Mouse (Mus musculus): ENCODE results near the gene Dusp12. TPM values are rescaled to one million over a fixed set of nuclear protein-coding genes. Genes with fewer than 3 reads are reported as not detected.

Gene Dusp12
- polyA plus RNA-seq, 1 experiment from 2014 or later, result 30.0 TPM

DNA sequence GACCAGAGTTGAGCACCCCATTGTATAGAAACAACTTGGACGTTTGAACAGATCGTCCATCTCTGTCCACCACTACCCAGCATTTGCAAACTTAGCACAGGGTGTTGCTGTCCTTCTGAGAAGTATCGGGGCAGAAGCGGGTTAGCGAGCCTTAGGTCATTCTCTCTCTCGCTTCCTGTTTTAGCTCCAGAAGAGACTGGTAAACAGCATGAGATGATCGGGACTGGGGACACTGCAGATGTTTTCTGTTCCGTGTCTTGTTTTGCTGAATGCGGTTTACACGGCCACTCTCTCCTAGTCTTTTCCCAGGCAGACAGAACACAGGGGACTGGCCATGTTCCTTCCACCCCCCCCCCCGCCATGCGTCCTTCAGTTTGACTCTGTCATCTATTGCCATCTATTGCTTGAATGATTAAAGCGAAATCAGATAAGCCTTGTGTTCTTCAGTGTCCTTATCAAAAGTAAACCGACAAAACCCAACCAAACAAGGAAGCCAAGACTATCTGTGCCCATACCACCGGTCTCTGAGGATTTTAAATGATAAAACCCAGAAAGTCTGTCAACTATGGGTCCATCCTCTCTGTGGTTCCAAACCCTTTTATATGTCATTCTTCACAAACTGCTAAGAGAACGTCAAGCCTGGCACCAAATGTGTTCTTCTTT, 13.2 kb upstream of the Dusp12 start:
- no peak for DNase-seq (ENCODE audit: low spot score)

DNA sequence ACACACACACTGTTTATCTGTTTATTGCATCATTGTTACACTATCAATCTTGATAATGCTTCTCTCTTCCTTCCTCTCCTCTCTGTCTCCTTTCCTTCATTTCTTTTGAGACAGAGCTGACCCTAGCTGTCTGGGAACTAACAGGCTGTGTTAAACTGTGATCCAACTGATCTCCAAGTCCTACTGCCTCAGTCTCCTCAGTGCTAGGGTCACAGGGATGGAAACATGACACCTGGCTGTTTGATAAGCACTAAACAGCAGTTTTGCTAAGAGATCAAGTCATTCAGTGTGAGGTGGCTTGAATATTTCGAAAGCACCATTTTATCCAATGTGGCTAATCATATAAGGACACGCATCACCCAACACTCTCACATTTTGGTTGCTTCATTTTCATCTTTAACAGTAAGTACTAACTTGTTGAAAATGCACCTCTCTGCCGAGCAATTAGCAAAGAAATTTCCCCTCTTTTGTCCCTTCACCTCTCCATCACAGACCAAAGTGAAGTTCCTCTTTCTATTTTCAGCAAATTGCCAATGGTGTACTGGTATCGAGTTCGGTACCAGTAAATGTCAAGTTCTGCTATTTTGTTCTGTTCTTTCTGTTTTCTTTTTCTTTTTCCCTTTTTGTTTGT, 11.4 kb upstream of the Dusp12 start:
- no peak for DNase-seq (ENCODE audit: low spot score)

DNA sequence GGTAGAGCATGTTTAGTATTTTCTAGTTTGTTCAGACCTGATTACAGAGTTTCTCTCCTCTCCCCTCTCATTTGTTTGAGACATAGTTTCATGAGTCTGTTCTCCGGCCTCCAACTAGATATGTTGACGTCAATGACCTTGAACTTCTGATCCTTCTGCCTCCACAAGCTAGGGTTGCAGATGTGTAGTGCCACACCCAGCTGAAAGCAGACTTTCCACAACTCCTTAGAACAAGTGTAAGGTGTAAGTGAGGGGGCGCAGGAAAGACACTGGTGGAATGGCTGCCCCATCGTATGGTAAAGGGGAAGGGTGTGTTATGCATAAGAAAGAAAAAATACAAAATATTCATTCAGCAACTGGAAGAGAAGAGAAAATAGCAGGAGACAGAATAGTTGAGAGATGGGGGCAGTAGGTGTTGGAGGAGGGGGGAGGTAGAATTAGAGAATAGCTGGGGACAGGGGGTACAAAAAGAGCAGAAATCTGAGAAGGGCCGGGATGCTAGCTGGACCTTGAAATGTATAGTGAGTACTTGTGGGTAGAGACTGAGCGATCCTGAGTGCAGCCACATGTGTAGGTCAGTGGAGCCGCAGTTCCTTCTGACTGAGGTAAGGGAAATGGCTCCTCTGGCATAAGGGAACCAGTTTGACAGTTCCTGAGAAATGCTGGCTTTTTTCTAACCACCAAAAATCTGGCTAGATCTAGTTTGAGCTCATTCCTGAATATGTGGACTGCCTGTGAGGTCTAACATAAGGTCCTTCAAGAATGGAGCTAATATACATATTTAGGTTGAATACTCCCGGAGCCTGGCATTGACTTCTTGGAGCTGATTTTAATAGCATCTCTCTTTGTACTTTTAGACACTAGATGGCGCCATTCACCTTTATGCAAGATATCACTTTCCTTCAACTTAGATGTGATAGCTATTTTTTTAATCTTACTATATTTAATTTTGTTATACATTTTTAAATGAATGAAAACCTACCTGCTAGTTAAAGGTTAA, 9.6 kb upstream of the Dusp12 start:
- peak; percentile 67 for DNase-seq (ENCODE audit: low spot score)

DNA sequence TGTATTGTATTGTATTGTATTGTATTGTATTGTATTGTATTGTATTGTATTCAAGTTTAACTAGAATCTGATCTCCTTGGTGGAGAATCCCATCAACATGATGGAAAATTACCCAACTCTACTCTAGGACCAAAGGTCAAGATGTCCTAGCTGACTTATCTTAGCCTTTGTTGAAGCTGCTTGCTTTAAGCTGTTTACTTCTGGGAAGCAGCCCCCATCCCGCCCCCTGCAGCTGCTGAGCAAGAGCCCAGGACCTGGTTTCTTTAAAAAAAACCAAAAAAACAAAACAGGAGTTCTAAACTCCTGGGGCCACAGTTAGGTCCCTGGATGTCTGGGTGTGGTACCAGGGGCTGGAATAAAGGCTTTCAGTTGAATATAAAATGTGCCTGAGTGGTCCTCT, 6.9 kb upstream of the Dusp12 start:
- no peak for DNase-seq (ENCODE audit: low spot score)

DNA sequence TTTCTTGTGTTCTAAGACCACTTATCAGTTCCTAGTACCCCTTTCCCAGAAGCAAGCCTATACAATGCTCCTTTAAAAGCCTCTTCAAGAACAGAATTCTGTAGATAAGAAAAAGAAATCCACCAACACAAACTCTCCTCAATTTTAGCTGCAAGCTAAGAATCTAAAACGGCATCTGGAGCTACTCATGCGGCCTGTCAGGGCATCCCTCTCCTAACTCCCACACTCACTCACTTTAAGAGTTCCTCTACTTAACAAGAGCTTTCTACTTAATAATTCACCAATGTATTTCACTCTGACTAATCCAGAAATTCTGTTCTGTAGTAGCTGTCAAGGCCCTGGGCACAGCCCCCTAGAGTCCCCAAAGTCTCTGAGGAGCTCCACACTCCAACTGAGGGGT, 6.3 kb upstream of the Dusp12 start:
- no peak for DNase-seq (ENCODE audit: low spot score)

DNA sequence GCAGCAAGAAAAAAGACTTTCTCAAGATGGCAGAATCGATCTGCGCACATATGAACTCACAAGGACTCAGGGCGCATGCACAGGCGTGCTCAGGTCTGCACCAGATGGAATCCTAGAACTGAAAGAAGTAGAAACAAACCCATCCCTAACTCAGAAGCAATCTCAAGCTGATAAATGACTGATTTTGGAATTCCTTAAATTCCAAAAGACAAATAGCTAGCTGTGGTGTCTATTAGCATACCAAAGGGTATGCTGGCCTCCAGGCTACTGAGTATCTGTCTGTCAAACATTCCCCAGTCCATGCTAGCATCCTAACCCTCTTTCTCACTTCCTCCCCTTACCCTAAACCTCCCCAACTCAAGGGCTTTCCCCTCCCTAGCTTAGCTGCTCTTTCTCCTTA, 4.0 kb upstream of the Dusp12 start:
- no peak for DNase-seq (ENCODE audit: low spot score)

DNA sequence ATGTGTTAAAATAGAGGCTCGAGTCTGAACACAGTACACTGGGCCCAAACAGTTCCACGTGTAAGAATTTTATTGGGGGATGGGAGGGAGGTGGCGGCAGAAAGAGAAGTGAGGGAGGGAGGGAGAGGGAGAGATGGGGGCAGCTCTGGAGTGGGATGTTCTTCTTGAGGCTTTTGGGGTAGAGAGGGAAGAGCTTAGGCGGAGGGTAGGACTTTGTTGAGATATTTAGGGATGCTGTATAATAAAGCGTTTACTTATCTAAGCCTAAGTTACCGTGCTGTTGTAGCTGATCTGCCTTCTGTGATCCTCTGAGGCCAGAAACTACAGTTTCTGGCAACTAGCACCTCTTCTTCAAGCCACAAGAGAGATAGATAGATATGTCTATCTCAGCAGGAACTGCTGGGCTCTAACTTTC, 711 bp upstream of the Dusp12 start:
- no peak for DNase-seq (ENCODE audit: low spot score)

DNA sequence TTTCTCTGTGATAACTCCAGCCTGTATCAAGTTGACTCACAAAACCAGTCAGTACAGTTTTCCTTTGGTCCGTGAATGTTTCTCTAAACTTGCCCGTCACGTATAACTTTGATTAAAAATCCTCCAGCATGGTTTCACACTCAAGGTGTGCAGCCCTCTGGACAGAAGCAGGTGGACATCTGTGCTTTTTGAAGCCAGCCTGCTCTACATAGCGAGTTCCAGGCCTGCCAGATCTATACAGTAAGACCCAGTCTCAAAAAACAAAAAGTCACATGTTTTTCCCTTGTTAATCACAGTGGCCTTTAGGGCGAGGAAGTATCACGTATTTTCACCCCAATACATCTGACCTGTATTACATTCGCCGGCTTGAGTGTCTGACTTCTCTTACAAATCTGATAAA, 950 bp downstream of the Dusp12 start:
- DNase-seq (ENCODE audit: low spot score), result no peak

DNA sequence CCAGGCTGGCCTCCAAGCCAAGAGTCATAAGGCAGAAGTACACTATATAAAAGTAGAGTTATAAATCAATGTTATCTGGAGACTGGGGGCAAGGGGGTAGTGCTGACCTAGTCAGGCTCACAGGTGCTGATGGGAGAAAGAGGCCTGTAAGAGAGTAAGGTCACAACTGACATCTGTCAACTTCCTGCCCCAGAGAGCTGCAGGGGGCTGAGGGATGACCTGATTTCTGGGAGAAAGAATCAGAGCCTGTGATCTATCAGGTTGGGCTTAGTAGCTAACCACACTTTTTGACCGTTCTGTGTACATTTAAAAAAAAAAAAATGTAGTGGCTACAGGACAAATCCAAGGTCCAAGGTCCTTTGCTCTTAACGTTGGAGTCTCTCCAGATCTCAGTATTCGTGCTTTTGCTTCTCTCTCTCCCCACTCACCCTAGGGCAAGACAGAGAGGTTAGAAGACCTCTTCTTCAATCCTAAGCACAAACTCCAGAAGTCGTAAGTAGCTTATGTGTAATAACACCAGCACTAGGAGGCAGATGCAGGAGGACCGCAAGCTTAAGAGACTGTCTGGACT, 2.3 kb downstream of the Dusp12 start:
- DNase-seq (ENCODE audit: low spot score), result no peak

DNA sequence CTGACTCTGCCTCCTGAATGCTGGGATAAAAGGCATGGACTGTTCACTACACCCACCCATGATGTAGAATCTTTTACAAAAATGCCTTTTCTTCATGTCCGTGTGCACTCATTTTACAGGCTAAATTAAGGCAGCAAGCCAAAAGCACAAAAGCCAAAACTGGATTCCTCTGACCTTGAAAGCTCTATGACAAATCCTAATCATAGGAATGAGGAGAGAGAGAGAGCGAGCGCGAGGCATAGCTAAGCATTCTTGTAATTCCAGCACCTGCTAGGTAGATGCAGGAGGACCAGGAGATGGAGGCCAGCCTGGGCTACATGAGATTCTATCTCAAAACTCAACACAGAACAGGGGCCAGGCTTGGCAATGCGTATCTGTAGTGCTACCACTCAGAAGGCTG, 8.4 kb downstream of the Dusp12 start:
- no peak for DNase-seq (ENCODE audit: low spot score)

DNA sequence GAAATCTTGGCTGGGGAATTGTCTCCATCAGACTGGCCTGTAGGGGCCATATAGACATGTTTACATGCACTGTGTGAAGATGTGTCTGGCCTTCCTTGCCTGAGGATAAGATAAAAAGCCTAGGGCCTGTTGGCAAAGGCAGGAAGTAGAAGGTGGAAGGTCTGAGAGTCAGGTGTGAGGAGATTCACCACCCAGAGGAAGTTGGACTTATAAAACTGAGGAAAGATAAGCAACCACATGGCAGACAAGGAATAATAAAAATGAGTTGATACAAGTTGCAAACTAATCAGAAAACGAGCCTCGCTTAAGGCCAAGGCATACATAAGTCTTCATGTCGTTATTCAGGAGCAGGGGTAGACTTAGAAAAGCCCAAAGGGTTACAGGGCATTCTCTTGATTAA, 9.7 kb downstream of the Dusp12 start:
- DNase-seq (ENCODE audit: low spot score), result no peak

DNA sequence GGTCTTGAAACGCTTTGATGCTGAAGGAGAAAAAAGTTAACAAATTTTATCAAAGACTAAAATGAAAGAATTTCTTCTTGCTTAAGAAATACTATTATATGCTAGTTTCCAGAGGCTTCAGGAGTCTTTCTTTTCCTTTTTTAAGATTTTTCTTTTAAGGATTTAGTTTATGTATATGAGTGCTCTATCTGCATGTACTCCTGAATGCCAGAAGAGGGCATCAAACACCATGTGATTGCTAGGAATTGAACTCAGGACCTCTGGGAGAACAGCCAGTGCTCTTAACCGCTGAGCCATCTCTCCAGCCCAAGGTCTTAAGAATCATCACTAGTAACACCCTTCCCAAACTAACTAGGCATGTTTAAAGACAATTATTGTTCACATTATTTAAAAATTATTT, 13.4 kb downstream of the Dusp12 start:
- no peak for DNase-seq (ENCODE audit: low spot score)

DNA sequence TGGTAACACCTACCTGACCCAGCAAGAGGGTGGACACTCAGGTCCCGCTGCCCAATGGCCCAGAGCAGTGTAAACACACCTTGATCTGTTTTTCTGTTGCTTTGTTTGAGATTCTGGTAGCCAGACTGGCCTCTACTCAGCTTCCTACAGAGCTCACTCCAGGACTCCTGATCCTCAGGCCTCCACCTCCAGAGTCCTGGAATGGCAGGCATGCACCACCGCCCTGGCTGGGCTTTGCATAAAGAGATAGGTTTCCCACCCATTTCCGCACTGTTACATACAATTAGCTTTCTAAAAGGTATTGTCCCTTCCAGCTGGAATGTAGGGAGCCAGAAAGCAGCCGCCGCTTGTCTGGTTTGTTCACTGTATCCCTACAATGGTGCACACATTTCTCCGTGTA, 13.9 kb downstream of the Dusp12 start:
- no peak for DNase-seq (ENCODE audit: low spot score)

DNA sequence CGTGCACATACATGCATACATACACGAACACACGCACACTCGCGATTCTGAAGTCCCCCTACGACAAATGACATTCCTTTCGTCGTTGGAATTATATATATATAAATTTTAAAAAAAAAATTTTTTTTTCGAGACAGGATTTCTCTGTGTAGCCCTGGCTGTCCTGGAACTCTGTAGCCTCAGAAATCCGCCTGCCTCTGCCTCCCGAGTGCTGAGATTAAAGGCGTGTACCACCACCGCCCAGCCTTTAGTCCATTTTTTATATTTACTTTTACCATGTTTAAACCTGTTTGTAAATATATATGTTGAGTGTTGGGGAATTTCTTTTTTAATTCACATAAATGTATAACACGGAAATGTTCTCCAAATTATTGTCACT, 16.4 kb downstream of the Dusp12 start:
- no peak for DNase-seq (ENCODE audit: low spot score)

DNA sequence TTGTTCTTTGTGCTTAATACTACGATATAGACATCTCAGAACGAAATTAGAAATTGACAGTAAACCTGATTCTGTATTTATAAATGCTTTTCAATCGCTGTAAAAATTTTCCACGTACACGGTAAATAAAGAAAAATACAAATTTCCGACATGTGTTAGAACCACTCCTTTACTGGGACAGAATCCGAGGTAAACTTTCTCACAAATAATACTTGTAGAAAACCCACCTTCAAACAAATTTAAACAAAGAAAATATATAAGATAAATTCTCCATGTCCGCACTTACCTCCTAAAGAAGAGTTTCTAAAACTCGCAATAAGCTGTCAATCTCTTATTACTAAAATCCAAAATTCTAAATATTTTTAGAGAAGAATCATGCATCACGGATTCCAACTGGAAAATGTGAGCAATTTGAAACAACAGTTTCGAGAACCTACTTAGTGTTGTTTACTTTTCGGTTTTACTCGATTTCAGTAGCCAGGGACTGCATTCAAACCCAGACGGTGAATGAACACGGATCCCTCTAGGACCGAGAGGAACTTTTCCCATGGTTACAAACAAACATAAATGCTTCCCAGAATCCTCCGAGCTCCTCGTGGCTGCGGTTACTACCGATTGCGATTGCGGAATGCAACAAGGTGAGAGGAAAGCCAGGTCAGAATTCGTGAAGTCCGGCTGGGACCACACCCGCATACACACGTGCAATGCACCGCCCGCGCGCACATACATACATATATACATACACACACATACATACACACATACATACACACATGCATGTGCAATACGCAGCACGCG, 17.0 kb downstream of the Dusp12 start:
- peak; percentile 59 for DNase-seq (ENCODE audit: low spot score)

DNA sequence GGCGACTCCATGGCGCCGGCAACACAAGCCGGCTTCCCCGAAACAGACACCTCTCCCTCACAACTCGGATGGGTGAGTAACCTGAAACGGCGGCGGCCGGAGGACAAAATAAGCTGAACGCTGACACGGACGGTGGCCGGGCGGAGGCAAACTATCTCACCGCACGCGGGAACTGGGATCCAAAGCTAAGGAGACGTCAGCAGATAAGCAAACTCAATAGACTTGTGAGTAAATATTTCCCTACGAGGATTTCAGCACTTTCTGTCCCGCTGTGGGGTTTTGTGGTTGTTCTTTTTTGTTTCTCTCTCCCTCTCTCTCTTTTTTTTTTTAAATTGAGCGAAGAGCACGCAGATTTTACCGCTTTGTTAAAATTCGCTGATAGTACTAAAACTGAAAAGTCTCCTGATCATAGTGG, 17.6 kb downstream of the Dusp12 start, which contains the start of gene Atf6:
Atf6 (minus strand) TSS at position 81 of the 415 bp plus-strand sequence.
- peak; percentile 90 for DNase-seq (ENCODE audit: low spot score)

DNA sequence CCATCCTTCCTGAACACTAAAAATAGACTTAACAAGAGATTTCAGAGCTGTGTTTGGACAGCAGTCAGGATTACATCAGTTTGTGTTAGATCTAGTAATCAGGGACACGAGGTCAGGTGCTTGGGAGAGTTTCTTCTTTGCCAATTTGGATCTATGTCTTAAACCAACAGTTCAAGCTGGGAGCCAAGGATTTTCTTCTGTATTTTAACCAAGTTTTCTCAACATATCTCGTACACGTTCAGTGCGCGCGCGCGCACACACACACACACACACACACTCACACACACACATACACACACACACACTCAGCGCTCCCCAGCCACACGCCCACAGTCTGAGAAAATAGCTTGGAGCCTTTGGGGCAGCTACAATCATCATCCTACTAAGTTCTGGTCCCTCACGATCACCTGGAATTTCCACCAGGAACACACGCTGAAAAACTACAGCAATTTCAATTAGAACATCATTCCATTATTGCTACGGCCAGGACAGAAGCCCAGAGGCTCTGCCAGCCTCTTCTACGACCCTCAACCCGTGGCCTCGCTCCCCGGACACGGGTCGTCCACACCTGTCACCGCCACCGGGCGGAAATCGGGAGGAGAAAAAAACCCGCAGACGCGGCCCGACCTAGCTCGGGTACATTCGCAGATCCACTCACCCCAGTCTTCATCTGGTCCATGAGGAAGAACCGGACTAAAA, 18.2 kb downstream of the Dusp12 start:
- peak; percentile 27 for DNase-seq (ENCODE audit: low spot score)

DNA sequence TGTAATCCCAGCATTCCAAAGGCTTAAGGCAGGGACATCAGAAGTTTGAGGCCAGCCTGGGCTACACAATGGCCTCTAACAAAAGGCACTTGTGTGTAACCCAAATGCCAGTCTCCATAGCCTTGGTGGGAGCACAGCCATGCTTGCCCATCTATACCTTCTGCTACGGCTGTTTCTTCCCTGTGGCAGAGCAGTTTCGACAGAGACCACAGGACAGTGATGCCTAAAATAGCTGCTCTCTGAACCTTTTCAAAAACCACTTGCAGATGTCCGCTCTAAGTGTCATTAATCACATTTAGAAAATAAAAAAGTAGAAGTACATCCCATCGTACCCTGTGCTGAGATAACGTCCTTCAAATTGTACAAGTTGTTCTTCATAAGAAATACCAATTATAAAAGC, 19.9 kb downstream of the Dusp12 start:
- DNase-seq (ENCODE audit: low spot score), result no peak

DNA sequence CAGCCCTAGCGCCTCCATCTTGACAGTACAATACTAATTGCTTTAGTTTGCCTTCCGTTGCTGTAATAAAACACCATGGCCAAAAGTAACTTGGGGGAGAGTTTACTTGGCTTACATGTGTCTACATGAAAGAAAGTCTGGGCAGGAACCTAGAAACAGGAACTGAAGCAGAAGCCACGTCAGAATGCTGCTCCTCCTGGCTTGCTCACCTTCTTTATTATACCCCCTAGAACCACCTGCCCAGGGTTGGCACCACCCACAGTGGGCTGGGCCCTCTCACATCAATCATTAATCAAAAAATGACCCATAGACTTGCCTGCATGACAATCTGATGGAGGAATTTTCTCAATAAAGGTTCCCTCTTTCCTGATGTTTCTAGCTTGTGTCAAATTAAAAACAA, 20.6 kb downstream of the Dusp12 start:
- DNase-seq (ENCODE audit: low spot score), result no peak

DNA sequence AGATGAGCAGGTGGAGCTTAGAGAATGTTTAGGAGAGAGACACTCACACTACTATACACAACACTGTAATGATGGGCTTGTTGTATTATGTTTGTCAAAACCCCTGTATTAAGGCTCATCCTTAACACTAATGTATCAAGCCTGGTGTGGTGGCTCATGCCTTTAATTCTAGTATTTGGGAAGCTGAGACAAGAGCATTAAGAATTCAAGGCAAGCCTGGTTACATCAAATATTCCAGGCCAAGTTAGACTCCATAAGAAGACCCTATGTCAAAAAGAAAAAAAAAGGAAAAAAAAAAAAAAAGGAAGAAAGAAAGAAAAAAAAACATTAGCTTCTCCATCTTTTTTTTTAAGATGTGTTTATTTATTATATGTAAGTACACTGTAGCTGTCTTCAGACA, 21.1 kb downstream of the Dusp12 start:
- no peak for DNase-seq (ENCODE audit: low spot score)

Measured in thymus, postnatal 0 days (tissue).